Mouse (Mus musculus) ES-E14 (cell line): ENCODE results near the gene Prdx6b. TPM values are rescaled to one million over a fixed set of nuclear protein-coding genes. Genes with fewer than 3 reads are reported as not detected.

Source experiments
- DNase-seq: peaks from one replicate; pipeline ENCODE4 v3.0.0-alpha.2; 2013; ENCODE audit warnings: low read depth, low spot score
- H3K27ac ChIP-seq: 2 replicates; pipeline ENCODE4 v1.5.1; 2012; ENCODE audit warnings: low read depth, mild to moderate bottlenecking, low read length, moderate library complexity, mixed read lengths; ENCODE audit not compliant: poor library complexity, insufficient read depth, severe bottlenecking
- H3K36me3 ChIP-seq: 2 replicates; pipeline ENCODE4 v1.6.1; 2012; ENCODE audit warnings: mild to moderate bottlenecking, low read length, moderate library complexity, mixed read lengths; ENCODE audit not compliant: control insufficient read depth, poor library complexity, insufficient read depth, severe bottlenecking
- H3K4me1 ChIP-seq, 2 experiments: fragments of 150-350 bp in 1 of 2; sonication (generic) in 1 of 2; 2 replicates each; pipeline ENCODE4 v1.6.1; 2012; ENCODE audit warnings: low read length in 2 of 2, mild to moderate bottlenecking in 1 of 2, mixed read lengths in 1 of 2; ENCODE audit not compliant: control insufficient read depth in 2 of 2, insufficient read depth in 2 of 2, poor library complexity in 1 of 2
- H3K4me3 ChIP-seq, 2 experiments: fragments of 150-350 bp in 1 of 2; sonication (generic) in 1 of 2; 2 replicates each; pipeline ENCODE4 v1.5.1; 2012; ENCODE audit warnings: low read length in 2 of 2, low read depth in 1 of 2, mild to moderate bottlenecking in 1 of 2, mixed read lengths in 1 of 2; ENCODE audit not compliant: insufficient read depth in 1 of 2, poor library complexity in 1 of 2, severe bottlenecking in 1 of 2
- H3K9ac ChIP-seq: 2 replicates; pipeline ENCODE4 v1.6.1; 2012; ENCODE audit warnings: low read depth, mild to moderate bottlenecking, low read length, mixed read lengths; ENCODE audit not compliant: poor library complexity, insufficient read depth, severe bottlenecking
- H3K9me3 ChIP-seq: fragments of 150-350 bp; sonication (generic); 2 replicates; pipeline ENCODE4 v1.6.1; 2012; ENCODE audit warnings: low read depth, mild to moderate bottlenecking, low read length; ENCODE audit not compliant: control insufficient read depth, insufficient read depth
- CHD2 ChIP-seq: IDR thresholded peaks from 2 replicates; pipeline ENCODE4 v1.6.1; 2014; ENCODE audit warnings: mild to moderate bottlenecking, low read depth, low read length, inconsistent platforms
- HCFC1 ChIP-seq: IDR thresholded peaks from 2 replicates; pipeline ENCODE4 v1.6.1; 2012; ENCODE audit warnings: low read length, inconsistent platforms, borderline replicate concordance; ENCODE audit not compliant: insufficient read depth
- MAFK ChIP-seq: IDR thresholded peaks from 2 replicates; pipeline ENCODE4 v1.6.1; 2014; ENCODE audit warnings: mild to moderate bottlenecking, low read depth, low read length, inconsistent platforms; ENCODE audit not compliant: insufficient read depth
- ZC3H11A ChIP-seq: IDR thresholded peaks from 2 replicates; pipeline ENCODE4 v1.6.1; 2012; ENCODE audit warnings: low read depth, mild to moderate bottlenecking, inconsistent platforms, low read length, borderline replicate concordance
- ZNF384 ChIP-seq: IDR thresholded peaks from 2 replicates; pipeline ENCODE4 v1.6.1; 2012; ENCODE audit warnings: low read depth, low read length, inconsistent platforms
- in situ Hi-C, 2 experiments: fragments of 600-800 bp; cut with MboI; formaldehyde crosslinking; loops; one replicate each; pipeline ENCODE4 v1.15.1; 2025; ENCODE audit warnings: low sequenced_read_pairs in 2 of 2, inconsistent platforms in 1 of 2; ENCODE audit not compliant: unreplicated experiment in 2 of 2
- total RNA-seq: library from RNA; depleted of rRNA; stranded (reverse); fragments of 300-350 nt; gene quantifications from 2 replicates; pipeline ENCODE4 v1.2.3, GENCODE M21; 2012

Prdx6b gene
- total RNA-seq, 1 experiment = not detected

- Histone ChIP-seq H3K9ac (no peak overlapping the region), H3K9me3 (no peaks in the 10 kb centered on the region), H3K4me1 (no peaks in the 10 kb centered on the region), H3K4me3 (no peak overlapping the region), H3K27ac (no peak overlapping the region), H3K36me3 (no peaks in the 10 kb centered on the region)
- DNase-seq = no peak
- in situ Hi-C loops = loop anchor here in 1 of 2 experiments (5.0 kb wide), 1 partner anchor 401 kb away; no protein-coding TSS in a partner anchor
- TF ChIP-seq MAFK (no peak), HCFC1 (no peak), CHD2 (no peak), ZC3H11A (no peak), ZNF384 (no peak)
Measured at GRCm38 (mm10) chr2:80268053-80268452, 24.2 kb upstream of the Prdx6b start.

DNA sequence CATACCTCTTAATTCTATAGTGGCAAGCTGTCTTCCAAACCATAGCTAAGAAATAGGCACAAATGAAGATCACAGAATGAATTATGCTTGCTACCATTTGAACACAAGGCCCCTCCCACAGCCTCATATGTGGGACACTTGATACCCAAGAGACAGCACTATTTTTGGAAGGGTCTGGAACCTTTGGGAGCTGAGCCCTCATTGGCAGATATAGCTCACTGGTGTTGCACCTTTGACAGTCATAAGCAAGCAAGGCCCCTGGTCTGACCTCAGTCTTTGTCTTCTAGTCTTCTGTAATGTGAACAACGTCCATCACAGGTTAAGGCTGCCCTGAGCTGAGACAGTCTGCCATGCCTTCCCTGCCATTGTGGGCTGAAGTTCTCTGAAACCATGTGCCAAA is 20.8 kb upstream of the Prdx6b start:
- in situ Hi-C loops = loop anchor here in 1 of 2 experiments (10.0 kb wide), 1 partner anchor 407 kb away; no protein-coding TSS in a partner anchor
- Histone ChIP-seq H3K27ac (no peak overlapping the region), H3K9ac (no peak overlapping the region), H3K4me3 (no peak overlapping the region), H3K36me3 (no peaks in the 10 kb centered on the region), H3K9me3 (no peaks in the 10 kb centered on the region), H3K4me1 (no peaks in the 10 kb centered on the region)
- TF ChIP-seq ZC3H11A (no peak), ZNF384 (no peak), HCFC1 (no peak), MAFK (no peak), CHD2 (no peak)
- no peak for DNase-seq

DNA sequence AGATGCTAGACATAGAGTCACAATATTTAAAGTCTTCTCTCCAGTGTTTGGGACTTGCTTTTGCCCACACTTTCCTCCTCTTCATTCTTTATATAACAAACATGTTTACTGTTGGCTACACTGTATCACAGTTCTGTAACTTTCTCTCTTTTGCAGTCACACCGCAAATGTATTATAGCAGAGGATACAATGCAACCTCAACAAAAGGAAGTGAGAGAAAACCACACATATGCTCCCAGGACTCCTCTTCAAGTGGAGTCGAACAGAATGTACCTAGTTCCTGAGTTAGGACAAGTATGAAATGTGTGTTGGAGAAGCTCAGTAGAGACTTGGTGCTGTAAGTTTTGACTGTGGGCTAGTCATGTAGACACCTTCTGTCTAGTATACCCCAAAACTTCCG is 19.2 kb upstream of the Prdx6b start:
- Histone ChIP-seq H3K27ac (no peak overlapping the region), H3K4me1 (no peaks in the 10 kb centered on the region), H3K36me3 (no peaks in the 10 kb centered on the region), H3K4me3 (no peak overlapping the region), H3K9me3 (no peaks in the 10 kb centered on the region), H3K9ac (no peak overlapping the region)
- in situ Hi-C loops = loop anchor here in 1 of 2 experiments (10.0 kb wide), 1 partner anchor 408 kb away; no protein-coding TSS in a partner anchor
- TF ChIP-seq ZNF384 (no peak), CHD2 (no peak), HCFC1 (no peak), MAFK (no peak)
- DNase-seq = no peak

- H3K4me1 ChIP-seq = no peaks in the 10 kb centered on the region
- no peak overlapping the region for H3K27ac ChIP-seq
- TF ChIP-seq CHD2 (no peak), HCFC1 (no peak), MAFK (no peak), ZC3H11A (no peak)
- in situ Hi-C loops = loop anchor here in 1 of 2 experiments (10.0 kb wide), 1 partner anchor 409 kb away; no protein-coding TSS in a partner anchor
- H3K4me3 ChIP-seq = no peak overlapping the region
- H3K9me3 ChIP-seq = no peaks in the 10 kb centered on the region
- DNase-seq = no peak
- no peak overlapping the region for H3K9ac ChIP-seq
- no peaks in the 10 kb centered on the region for H3K36me3 ChIP-seq
Measured at GRCm38 (mm10) chr2:80273763-80274162, 18.5 kb upstream of the Prdx6b start.

- H3K27ac ChIP-seq = no peak overlapping the region
- no peak overlapping the region for H3K4me3 ChIP-seq
- TF ChIP-seq ZNF384 = no peak
- 0 out of 2 replicates have a peak, but pooled peaks have one; percentile 22 for TF ChIP-seq ZC3H11A
- no peak for TF ChIP-seq HCFC1
- H3K9ac ChIP-seq = no peak overlapping the region
- in situ Hi-C loops = loop anchor here in 1 of 2 experiments (10.0 kb wide), 1 partner anchor 410 kb away; no protein-coding TSS in a partner anchor
- DNase-seq = peak; percentile 66
- H3K4me1 ChIP-seq = no peaks in the 10 kb centered on the region
- no peaks in the 10 kb centered on the region for H3K9me3 ChIP-seq
- no peaks in the 10 kb centered on the region for H3K36me3 ChIP-seq
Measured at GRCm38 (mm10) chr2:80275136-80275535, 17.1 kb upstream of the Prdx6b start.
